Mouse (Mus musculus) megakaryocyte, embryonic 14.5 days (primary cell): ENCODE results near the gene B3gnt6.

Experiments
- FLI1 ChIP-seq: IDR thresholded peaks from 2 replicates; pipeline ENCODE4 v1.6.1; 2012; ENCODE audit warnings: low read length, inconsistent platforms, mixed read lengths
- GATA1 ChIP-seq: IDR thresholded peaks from 3 replicates; pipeline ENCODE4 v1.6.1; 2012; ENCODE audit warnings: mixed read lengths, low read length, inconsistent platforms, borderline replicate concordance

- TF ChIP-seq GATA1 = no peak
- no peak for TF ChIP-seq FLI1
Measured at GRCm38 (mm10) chr7:98177071-98177485, 22.2 kb downstream of the B3gnt6 start.
